Mouse (Mus musculus) midbrain, embryonic 15.5 days (tissue): Measurements from ENCODE around the gene Oaz3. TPM values are rescaled to one million over a fixed set of nuclear protein-coding genes. Genes with fewer than 3 reads are reported as not detected.
A peak's percentile ranks its signal among the peaks of the same experiment; 100 is the strongest.

Experiments
- ATAC-seq: fragments of 200-750 bp; cut with Nextera tagmentation; replicated peaks from 2 replicates; pipeline ENCODE4 v1.8.0; 2017; ENCODE audit warnings: moderate TSS enrichment
- H3K27ac ChIP-seq: fragments of 300-500 bp; sonication (generic); 2 replicates; pipeline ENCODE4 v1.5.1; 2015; ENCODE audit warnings: mild to moderate bottlenecking, inconsistent platforms
- H3K27me3 ChIP-seq: fragments of 300-500 bp; sonication (generic); replicated peaks from 2 replicates; pipeline ENCODE4 v1.6.1; 2015; ENCODE audit warnings: inconsistent platforms
- H3K36me3 ChIP-seq: fragments of 300-500 bp; sonication (generic); replicated peaks from 2 replicates; pipeline ENCODE4 v1.6.1; 2015; ENCODE audit warnings: inconsistent platforms
- H3K4me1 ChIP-seq: fragments of 300-500 bp; sonication (generic); 2 replicates; pipeline ENCODE4 v1.6.1; 2015; ENCODE audit warnings: inconsistent platforms
- H3K4me2 ChIP-seq: fragments of 300-500 bp; sonication (generic); 2 replicates; pipeline ENCODE4 v1.6.1; 2015; ENCODE audit warnings: inconsistent platforms, mild to moderate bottlenecking, moderate library complexity
- H3K4me3 ChIP-seq: fragments of 300-500 bp; sonication (generic); 2 replicates; pipeline ENCODE4 v1.5.1; 2015; ENCODE audit warnings: mild to moderate bottlenecking, inconsistent platforms
- H3K9ac ChIP-seq: fragments of 300-500 bp; sonication (generic); 2 replicates; pipeline ENCODE4 v1.6.1; 2015; ENCODE audit warnings: mild to moderate bottlenecking, inconsistent platforms
- H3K9me3 ChIP-seq: fragments of 300-500 bp; sonication (generic); 2 replicates; pipeline ENCODE4 v1.6.1; 2016; ENCODE audit warnings: inconsistent platforms
- WGBS: fragments of 180-500 bp; shearing (Covaris S2); methylation state at CpG from one replicate; pipeline ENCODE4 v1.1.7; 2015; ENCODE audit warnings: mixed read lengths; 5-methylcytosine and 5-hydroxymethylcytosine counted together
- polyA plus RNA-seq: library from polyadenylated mRNA; unstranded; fragments of >200 nt; fragmentation: Nextera tagmentation; extraction: Ambion mirVana; gene quantifications from 2 replicates; pipeline ENCODE4 v1.2.1, GENCODE M21; 2015

Oaz3 gene
- polyA plus RNA-seq, result 1.6 and 1.8 TPM in 2 replicates

- WGBS, result 0% methylated on average over 24 of the region's 24 CpGs
- Histone ChIP-seq H3K9me3 (no peaks in the 10 kb centered on the region), H3K4me1 (peaks cover 18% of the 10 kb centered on the region), H3K4me2 (peak within 1 kb of the TSS; percentile 85), H3K9ac (peak within 1 kb of the TSS; percentile 92), H3K4me3 (peak within 1 kb of the TSS; percentile 87), H3K27ac (peak within 1 kb of the TSS; percentile 84), H3K36me3 (peaks cover 26% of the 10 kb centered on the region), H3K27me3 (no peaks in the 10 kb centered on the region)
- peak; percentile 70 for ATAC-seq
Observed at GRCm38 (mm10) chr3:94443597-94443964, at the start of gene Oaz3. Gene Oaz3, minus strand, starts transcription at chr3:94443915.

- peak overlapping the region; percentile 34; the same call in 1 of the 2 replicates for H3K27ac ChIP-seq
- no peak for ATAC-seq
- H3K36me3 ChIP-seq, result peaks cover 19% of the 10 kb centered on the region
Observed at GRCm38 (mm10) chr3:94487581-94487980, 43.9 kb upstream of the Oaz3 start.

GRCm38 (mm10) chr3:94485922-94486321 is 42.2 kb upstream of the Oaz3 start:
- no peak for ATAC-seq

More at GRCm38 (mm10) chr3:94487581-94487980, 43.9 kb upstream of the Oaz3 start:
- no peaks in the 10 kb centered on the region for H3K9me3 ChIP-seq
- no peak overlapping the region for H3K4me3 ChIP-seq
- peaks cover 71% of the 10 kb centered on the region for H3K4me1 ChIP-seq
- H3K9ac ChIP-seq, result no peak overlapping the region
- whole genome bisulfite sequencing, result 80% methylated on average over 6 of the region's 6 CpGs
- H3K4me2 ChIP-seq, result no peak overlapping the region
- H3K27me3 ChIP-seq, result no peaks in the 10 kb centered on the region

GRCm38 (mm10) chr3:94483790-94484439 is 40.2 kb upstream of the Oaz3 start:
- peak; percentile 92 for ATAC-seq
- Histone ChIP-seq H3K27me3 (no peaks in the 10 kb centered on the region), H3K4me3 (peak overlapping the region; percentile 25), H3K9ac (peak overlapping the region; percentile 19), H3K27ac (peak overlapping the region; percentile 89), H3K9me3 (no peaks in the 10 kb centered on the region), H3K4me1 (peaks cover 80% of the 10 kb centered on the region), H3K4me2 (peak overlapping the region; percentile 52), H3K36me3 (peaks cover 19% of the 10 kb centered on the region)
- WGBS, result 6% methylated on average over 20 of the region's 20 CpGs

More at GRCm38 (mm10) chr3:94485922-94486321, 42.2 kb upstream of the Oaz3 start:
- 43% methylated on average over 7 of the region's 7 CpGs for WGBS
- Histone ChIP-seq H3K27me3 (no peaks in the 10 kb centered on the region), H3K4me2 (no peak overlapping the region), H3K36me3 (peaks cover 19% of the 10 kb centered on the region), H3K9ac (no peak overlapping the region), H3K9me3 (no peaks in the 10 kb centered on the region), H3K4me3 (no peak overlapping the region), H3K4me1 (peaks cover 83% of the 10 kb centered on the region), H3K27ac (peak overlapping the region; percentile 89)

- Histone ChIP-seq H3K4me2 (peak overlapping the region; percentile 52), H3K9me3 (no peaks in the 10 kb centered on the region), H3K36me3 (peaks cover 13% of the 10 kb centered on the region), H3K27ac (peak overlapping the region; percentile 89), H3K9ac (no peak overlapping the region), H3K4me1 (peaks cover 80% of the 10 kb centered on the region), H3K27me3 (no peaks in the 10 kb centered on the region), H3K4me3 (no peak overlapping the region)
- no peak for ATAC-seq
- WGBS, result 82% methylated on average over 17 of the region's 17 CpGs
Observed at GRCm38 (mm10) chr3:94482764-94483385, 39.2 kb upstream of the Oaz3 start.

- no peak for ATAC-seq
- no peak overlapping the region for H3K9ac ChIP-seq
- H3K27ac ChIP-seq, result peak overlapping the region; percentile 89
- peak overlapping the region; percentile 83; the same call in 1 of the 2 replicates for H3K4me2 ChIP-seq
- H3K27me3 ChIP-seq, result no peaks in the 10 kb centered on the region
- H3K36me3 ChIP-seq, result peaks cover 6% of the 10 kb centered on the region; the same call in 1 of the 2 replicates
- no peak overlapping the region for H3K4me3 ChIP-seq
- no peaks in the 10 kb centered on the region for H3K9me3 ChIP-seq
- H3K4me1 ChIP-seq, result peaks cover 78% of the 10 kb centered on the region
- 67% methylated on average over 4 of the region's 4 CpGs for WGBS
Observed at GRCm38 (mm10) chr3:94481429-94481828, 37.7 kb upstream of the Oaz3 start.

GRCm38 (mm10) chr3:94480291-94480884 is 36.7 kb upstream of the Oaz3 start, which contains the start of gene Riiad1:
Gene Riiad1, minus strand, starts transcription at chr3:94480341.
- Histone ChIP-seq H3K36me3 (peaks cover 2% of the 10 kb centered on the region; the same call in 1 of the 2 replicates), H3K9ac (peak within 1 kb of the TSS; percentile 85), H3K27me3 (no peaks in the 10 kb centered on the region), H3K4me3 (peak within 1 kb of the TSS; percentile 69), H3K4me2 (peak within 1 kb of the TSS; percentile 83), H3K27ac (peak within 1 kb of the TSS; percentile 91), H3K9me3 (no peaks in the 10 kb centered on the region), H3K4me1 (peaks cover 72% of the 10 kb centered on the region)
- 13% methylated on average over 16 of the region's 16 CpGs for WGBS
- no peak for ATAC-seq

GRCm38 (mm10) chr3:94479564-94479963 is 35.8 kb upstream of the Oaz3 start:
- no peaks in the 10 kb centered on the region for H3K27me3 ChIP-seq
- no peaks in the 10 kb centered on the region; the same call in 1 of the 2 replicates for H3K36me3 ChIP-seq
- H3K4me1 ChIP-seq, result peaks cover 64% of the 10 kb centered on the region
- peak overlapping the region; percentile 91; the same call in 1 of the 2 replicates for H3K27ac ChIP-seq
- 9% methylated on average over 11 of the region's 11 CpGs for WGBS
- H3K4me2 ChIP-seq, result peak overlapping the region; percentile 83
- ATAC-seq, result no peak
- peak overlapping the region; percentile 69 for H3K4me3 ChIP-seq
- peak overlapping the region; percentile 85 for H3K9ac ChIP-seq
- H3K9me3 ChIP-seq, result no peaks in the 10 kb centered on the region

- Histone ChIP-seq H3K9me3 (no peaks in the 10 kb centered on the region), H3K4me1 (peaks cover 57% of the 10 kb centered on the region), H3K27me3 (no peaks in the 10 kb centered on the region), H3K9ac (peak overlapping the region; percentile 85), H3K4me3 (peak overlapping the region; percentile 69), H3K36me3 (no peaks in the 10 kb centered on the region; the same call in 1 of the 2 replicates), H3K4me2 (peak overlapping the region; percentile 83), H3K27ac (peak overlapping the region; percentile 91)
- WGBS, result 0% methylated on average over 9 of the region's 9 CpGs
- peak; percentile 41 for ATAC-seq
Observed at GRCm38 (mm10) chr3:94478591-94479169, 35.0 kb upstream of the Oaz3 start.

GRCm38 (mm10) chr3:94477981-94478422 is 34.3 kb upstream of the Oaz3 start, which contains the start of gene Celf3:
Gene Celf3, plus strand, starts transcription at chr3:94478295.
- H3K9ac ChIP-seq, result peak within 1 kb of the TSS; percentile 85
- peak within 1 kb of the TSS; percentile 69 for H3K4me3 ChIP-seq
- ATAC-seq, result peak; percentile 93
- no peaks in the 10 kb centered on the region; the same call in 1 of the 2 replicates for H3K36me3 ChIP-seq
- peak within 1 kb of the TSS; percentile 83 for H3K4me2 ChIP-seq
- no peaks in the 10 kb centered on the region for H3K27me3 ChIP-seq
- peaks cover 54% of the 10 kb centered on the region for H3K4me1 ChIP-seq
- 0% methylated on average over 14 of the region's 14 CpGs for WGBS
- peak within 1 kb of the TSS; percentile 91 for H3K27ac ChIP-seq
- H3K9me3 ChIP-seq, result no peaks in the 10 kb centered on the region

- peaks cover 54% of the 10 kb centered on the region for H3K4me1 ChIP-seq
- ATAC-seq, result peak; percentile 30
- H3K27ac ChIP-seq, result peak overlapping the region; percentile 91
- peak overlapping the region; percentile 69 for H3K4me3 ChIP-seq
- peak overlapping the region; percentile 83 for H3K4me2 ChIP-seq
- no peaks in the 10 kb centered on the region for H3K27me3 ChIP-seq
- H3K36me3 ChIP-seq, result no peaks in the 10 kb centered on the region; the same call in 1 of the 2 replicates
- peak overlapping the region; percentile 85 for H3K9ac ChIP-seq
- H3K9me3 ChIP-seq, result no peaks in the 10 kb centered on the region
- 13% methylated on average over 4 of the region's 4 CpGs for WGBS
Observed at GRCm38 (mm10) chr3:94477444-94477843, 33.7 kb upstream of the Oaz3 start.
